Mouse (Mus musculus) right cerebral cortex, postnatal 10 days (tissue): ENCODE measurements around the gene Camta1.
"Not testable (repeated sequence)": the region's sequence is repeated elsewhere in the genome, so short reads cannot be mapped to it uniquely, and the experiment has no call there.

Experiments used
- DNase-seq, 2 experiments: peaks; one replicate each; pipeline ENCODE4 v3.0.0; 2021; ENCODE audit warnings: low spot score in 2 of 2

Camta1 gene

GRCm38 (mm10) chr4:150933503-150933902 is 928.2 kb downstream of the Camta1 start:
- DNase-seq = no peak

DNA sequence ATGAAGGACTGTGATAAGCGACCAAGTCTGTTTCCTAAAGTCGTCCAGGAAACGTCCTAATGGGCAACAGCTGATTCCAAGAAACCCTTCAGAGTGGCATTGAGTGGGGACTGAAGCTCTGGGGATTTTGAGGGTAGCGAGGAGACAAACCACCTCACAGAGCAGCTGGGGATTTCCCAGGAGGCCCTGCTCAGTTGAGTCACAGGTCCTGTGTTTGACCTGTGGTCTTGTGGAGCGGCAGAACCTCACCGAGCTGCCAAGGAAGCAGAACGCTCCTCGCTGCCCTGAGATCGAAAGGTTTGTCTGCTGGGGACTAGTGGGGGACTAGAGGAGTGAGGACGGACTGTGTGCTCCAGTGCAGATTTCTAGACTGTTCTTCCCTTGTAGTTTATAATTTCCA is 933.9 kb downstream of the Camta1 start:
- DNase-seq = no peak

DNA sequence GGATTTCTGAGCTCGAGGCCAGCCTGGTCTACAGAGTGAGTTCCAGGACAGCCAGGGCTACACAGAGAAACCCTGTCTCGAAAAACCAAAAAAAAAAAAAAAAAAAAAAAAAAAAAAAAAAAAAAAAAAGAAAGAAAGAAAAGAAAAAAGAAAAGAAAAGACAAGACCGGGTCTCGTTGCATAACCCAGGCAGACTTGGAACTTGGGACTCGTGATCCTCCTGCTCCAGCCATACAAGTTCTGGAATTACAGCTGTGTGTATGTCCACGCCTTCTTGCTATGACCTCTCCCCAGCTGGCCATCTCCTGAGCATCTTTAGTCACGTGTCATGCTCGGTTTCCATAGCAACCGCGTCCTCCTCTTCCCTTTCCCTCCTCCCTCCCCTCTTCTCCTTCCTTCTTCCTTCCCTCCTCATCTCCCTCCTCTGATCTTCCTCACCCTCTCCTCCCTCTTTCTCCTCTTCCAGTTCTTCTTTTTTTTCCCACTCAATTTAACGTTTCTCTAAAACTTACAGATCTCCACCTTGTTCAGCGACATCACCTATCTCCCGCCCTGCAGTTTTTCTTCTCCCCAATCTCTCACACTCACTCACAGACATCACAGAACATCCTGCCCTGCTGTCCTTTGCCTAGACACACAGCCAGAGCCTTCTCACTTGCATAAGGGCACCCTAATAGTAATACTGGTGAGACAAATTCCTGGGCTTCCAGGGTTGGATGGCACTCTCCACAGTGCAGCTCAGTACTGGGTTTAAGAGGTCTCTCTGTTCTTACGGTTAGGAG is 934.6 kb downstream of the Camta1 start:
- DNase-seq = no peak

DNA sequence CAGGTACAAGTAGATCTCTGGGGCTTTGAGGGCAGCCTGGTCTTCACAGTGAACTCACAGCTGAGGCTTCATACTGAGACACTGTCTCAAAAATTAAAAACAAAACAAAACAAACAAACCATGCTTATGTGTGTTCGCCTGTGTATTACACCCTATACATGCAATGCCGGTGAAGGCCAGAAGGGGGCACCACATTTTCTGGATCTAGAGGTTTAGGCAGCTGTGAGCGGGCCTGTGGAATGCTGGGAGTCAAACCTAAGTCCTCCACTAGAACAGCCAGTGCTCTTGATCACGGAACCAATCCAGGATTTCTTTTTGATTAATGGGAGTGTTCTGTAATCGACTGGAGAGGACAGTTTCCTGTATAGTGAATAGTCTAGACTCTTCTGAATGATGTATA is 935.8 kb downstream of the Camta1 start:
- DNase-seq = no peak

DNA sequence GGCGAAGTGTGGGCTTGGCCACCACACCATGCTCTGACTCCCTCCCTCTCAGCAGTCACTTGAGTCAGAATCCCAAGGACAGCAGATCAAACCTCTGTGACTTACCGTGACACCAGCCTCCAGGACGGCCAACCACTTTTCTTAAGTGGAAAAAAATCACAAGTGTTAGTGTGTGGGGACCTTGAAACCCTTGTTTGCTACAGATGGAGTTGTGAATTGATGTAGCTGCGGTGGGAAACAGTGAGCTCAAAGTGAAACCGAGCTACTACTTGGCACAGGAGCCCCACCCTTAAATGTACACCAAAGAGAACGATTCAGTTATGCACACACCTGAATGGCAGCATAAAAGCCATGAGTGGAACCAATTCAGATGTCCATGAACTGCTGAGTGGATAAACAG is 936.7 kb downstream of the Camta1 start:
- DNase-seq = no peak

DNA sequence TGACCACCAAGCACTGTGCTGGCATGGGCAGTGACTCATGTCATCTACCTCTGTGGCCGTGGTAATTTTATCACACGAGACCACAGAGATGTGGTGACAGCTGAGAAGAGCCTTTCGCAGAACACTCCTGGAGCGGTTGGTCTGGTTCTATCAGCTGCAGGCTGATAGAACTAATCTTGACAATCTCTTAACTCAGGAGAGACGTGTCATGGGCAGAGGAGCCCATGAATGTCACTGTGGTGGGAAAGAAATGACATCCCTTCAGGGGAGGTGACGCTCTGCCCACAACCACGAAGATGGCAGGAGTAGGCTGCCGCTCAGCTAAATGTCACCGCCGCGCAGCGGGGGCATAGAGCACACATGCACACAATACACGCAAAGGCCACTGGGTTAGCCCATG is 937.4 kb downstream of the Camta1 start:
- DNase-seq = no peak

DNA sequence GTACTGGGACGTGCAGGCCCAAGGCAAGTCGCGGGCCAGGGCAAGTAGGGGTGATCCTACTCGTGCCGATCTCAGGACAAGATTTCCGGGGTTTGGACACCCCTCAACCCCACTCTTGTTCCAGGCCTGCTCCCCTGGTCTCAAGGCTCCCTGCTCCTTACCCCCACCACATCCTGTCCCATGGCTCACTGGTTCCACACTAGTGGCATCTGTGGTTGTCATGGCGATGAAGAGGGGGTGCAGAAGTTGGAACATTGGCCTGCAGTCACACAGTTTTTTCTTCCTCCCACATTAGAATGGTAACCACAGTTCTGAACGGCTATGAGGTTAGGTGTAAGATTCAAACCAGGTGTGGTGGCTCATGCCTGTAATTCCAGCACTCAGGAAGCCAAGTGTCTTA is 940.5 kb downstream of the Camta1 start:
- DNase-seq = no peak

- DNase-seq = no peak
Measured at GRCm38 (mm10) chr4:150917336-150918027, 944.2 kb downstream of the Camta1 start.

GRCm38 (mm10) chr4:150915181-150915906 is 946.3 kb downstream of the Camta1 start:
- no peak for DNase-seq

DNA sequence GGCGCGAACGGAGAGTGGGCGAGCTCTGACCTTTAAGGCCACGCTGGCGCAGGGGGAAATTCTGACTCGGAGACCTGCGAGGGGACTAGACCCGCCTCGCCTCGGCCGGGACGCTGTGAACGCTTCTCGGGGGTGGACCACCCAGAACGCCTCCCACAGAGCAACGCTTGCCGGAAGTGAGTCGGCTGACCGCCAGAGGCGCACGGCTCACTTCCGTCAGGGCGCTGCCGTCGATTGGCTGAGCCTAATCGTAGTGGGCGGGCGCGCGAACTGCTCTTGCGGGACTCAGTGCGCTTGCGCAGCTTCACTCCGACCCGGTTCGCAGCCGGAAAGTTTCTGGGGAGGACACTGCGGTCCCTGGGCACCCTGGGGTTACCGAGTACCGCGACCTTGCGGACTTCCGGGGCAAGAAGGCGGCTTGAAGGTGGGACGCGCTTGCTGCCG is 947.4 kb downstream of the Camta1 start, which contains the start of the genes Park7 and Tnfrsf9:
Gene Park7, minus strand, starts transcription at position 148 of the 444 bp plus-strand sequence.
Gene Tnfrsf9, plus strand, starts transcription at position 273 of the 444 bp plus-strand sequence.
- DNase-seq = peak; percentile 97 to 98

DNA sequence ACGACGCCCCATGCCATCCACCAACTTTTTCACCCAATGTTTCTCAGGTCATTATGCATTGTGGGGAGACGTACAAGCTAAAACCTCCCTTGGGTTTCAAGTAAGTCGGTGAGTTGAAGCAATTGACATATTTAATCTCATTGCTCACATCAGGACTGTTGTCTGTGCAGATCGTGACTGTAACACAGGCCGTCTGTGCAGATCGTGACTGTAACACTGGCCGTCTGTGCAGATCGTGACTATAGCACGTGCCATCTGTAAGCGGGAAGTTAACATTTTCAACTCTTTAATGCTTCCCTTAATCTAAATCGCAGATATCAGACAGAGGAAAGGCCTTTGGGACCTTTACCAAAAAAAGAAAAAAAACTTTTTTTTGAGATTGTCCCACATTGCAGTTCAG is 947.9 kb downstream of the Camta1 start:
- DNase-seq = no peak

- DNase-seq = peak in 1 of 2 experiments; percentile 43
Measured at GRCm38 (mm10) chr4:150910164-150910951, 951.3 kb downstream of the Camta1 start.

- DNase-seq = peak; percentile 98 to 99
Measured at GRCm38 (mm10) chr4:150909451-150910156, 952.1 kb downstream of the Camta1 start.

DNA sequence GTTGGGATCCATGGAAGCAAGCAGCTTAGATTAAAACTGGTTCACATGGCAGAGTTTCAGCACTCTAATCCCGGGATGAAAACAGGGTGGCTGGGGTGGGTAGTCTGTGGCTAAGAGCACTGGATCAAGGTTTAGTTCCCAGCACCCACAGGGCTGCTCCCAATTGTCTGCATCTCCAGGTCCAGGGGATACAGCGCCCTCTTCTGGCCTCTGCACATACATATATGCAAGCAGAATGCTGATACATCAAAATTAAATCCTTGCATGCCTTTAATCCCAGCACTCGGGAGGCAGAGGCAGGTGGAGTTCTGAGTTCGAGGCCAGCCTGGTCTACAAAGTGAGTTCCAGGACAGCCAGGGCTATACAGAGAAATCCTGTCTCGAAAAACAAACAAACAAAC is 953.2 kb downstream of the Camta1 start:
- not testable (repeated sequence) for DNase-seq

DNA sequence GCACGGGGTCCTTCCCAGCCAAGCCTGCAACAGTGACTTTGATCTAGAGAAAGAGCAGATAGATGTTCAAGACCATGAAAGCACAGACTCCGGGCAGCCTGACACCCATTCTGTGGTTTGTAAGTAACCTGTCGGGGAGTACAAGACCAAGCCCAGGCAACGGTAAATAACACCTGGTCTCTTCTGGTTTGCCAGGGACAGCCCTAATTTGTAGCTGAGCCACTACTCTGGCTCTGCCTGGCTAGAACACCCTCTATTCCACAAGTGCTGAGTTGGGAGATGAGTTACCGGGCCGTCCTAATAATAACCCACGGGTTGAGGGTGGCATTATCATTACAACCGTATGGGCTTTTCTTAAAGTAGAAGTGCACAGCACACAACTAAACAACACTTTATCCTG is 954.6 kb downstream of the Camta1 start:
- DNase-seq = peak in 1 of 2 experiments; percentile 22

DNA sequence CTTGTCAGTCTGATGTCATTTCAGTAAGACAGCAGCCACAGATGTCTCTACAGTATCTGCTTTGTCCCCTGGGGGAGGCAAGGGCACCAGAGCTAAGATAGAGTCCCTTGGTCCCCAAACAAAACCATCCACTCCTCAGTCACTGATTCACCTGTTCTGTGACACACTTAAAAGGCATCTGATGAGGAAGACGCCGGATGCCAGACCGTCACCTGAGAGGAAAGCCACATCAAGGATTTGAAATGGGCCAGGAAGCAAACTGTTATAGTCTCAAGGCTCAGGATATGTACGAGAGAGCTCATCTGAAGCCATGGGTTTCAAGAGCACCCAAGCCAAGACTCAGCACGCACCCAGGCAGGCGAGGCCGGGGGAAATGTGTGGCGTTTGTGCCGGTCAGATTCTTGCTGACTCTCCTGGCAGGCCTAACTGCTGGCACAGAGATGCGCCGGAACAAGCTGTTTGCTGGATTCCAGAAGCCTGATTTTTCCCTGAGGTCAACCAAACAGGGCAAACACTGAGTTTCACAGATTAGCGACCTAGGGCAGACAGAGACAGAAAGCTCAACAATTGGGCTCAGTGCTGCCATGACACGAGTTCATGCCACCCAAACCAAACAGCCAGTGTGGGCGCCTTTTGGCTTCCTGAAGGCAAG is 958.5 kb downstream of the Camta1 start:
- no peak for DNase-seq

DNA sequence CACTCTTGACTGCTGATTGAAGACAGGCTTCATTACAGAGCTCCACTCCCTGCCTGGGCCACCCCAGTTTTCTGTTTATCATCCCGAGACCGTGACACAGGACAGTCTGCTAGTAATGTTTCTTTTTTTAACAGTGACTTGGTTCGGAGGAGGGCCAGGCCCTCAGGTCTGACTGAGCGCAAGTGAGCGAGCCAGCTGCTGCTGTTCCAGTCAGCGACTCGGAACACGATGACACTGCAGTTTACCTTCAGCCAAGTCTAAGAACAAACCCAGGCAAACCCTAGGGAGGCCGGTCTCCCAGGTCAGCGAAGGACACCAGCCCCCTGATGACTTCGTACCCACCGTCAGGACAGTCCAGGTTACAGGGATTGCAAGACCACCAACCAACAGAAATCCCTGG is 959.6 kb downstream of the Camta1 start:
- no peak for DNase-seq

- DNase-seq = peak; percentile 62 to 83
Measured at GRCm38 (mm10) chr4:150901651-150902050, 960.0 kb downstream of the Camta1 start.

DNA sequence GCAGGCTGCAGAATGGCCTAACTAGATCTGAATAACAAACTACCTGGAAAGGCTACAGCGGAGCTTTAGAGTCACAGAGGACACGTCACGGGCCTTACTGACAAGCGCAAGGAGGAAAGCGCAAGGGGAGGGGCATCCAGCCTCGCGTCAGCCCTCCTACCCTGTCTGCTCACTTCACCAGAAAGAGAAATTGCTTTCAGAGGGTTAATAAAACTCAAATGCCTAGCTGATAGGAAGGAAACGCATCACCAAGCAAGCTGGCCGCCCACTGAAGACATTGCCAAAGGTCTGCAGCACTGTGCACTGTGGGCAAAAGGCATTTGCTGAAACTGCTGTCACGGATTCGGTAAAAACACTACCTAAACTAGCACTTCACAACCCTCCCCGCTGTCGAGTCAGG is 961.2 kb downstream of the Camta1 start:
- no peak for DNase-seq

- DNase-seq = peak; percentile 67 to 70
Measured at GRCm38 (mm10) chr4:150898716-150899365, 962.8 kb downstream of the Camta1 start.
